Mouse (Mus musculus) A20 (cell line): ENCODE data around the gene Snapc3.
A peak's percentile ranks its signal among the peaks of the same experiment; 100 is the strongest.
"Not testable (repeated sequence)": the region's sequence is repeated elsewhere in the genome, so short reads cannot be mapped to it uniquely, and the experiment has no call there.

Source experiments
- DNase-seq: peaks from one replicate; pipeline ENCODE4 v3.0.0-alpha.2; 2011; ENCODE audit warnings: low read depth, low spot score

Gene Snapc3

GRCm38 (mm10) chr4:83417820-83418186 is 279 bp downstream of the Snapc3 start:
- no peak for DNase-seq

- no peak for DNase-seq
These were observed 1.3 kb downstream of the Snapc3 start for GRCm38 (mm10) chr4:83418781-83419180.

DNA sequence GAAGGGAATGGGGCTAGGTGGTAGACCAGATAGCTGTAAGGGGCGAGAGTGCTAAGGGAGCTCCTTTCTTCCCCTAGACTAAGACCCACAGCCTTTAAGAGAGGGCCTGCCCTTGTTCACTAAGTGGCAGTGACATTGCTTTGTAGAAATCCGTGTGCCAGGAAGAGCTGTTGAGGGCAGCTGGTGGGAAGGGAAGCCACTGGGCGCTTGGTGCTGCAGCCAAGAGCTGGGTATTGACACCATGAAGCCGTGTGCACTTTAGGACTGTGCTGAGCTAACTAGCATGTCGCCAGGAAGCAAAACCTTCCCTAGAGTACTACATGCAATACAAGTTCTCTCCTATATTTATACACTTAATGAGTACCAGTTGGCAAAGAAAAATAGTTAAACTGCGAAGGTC is 6.1 kb downstream of the Snapc3 start:
- no peak for DNase-seq

GRCm38 (mm10) chr4:83425119-83425518 is 7.6 kb downstream of the Snapc3 start:
- no peak for DNase-seq

GRCm38 (mm10) chr4:83427141-83427540 is 9.6 kb downstream of the Snapc3 start:
- no peak for DNase-seq

- no peak for DNase-seq
These were observed 10.2 kb downstream of the Snapc3 start for GRCm38 (mm10) chr4:83427696-83428095.

DNA sequence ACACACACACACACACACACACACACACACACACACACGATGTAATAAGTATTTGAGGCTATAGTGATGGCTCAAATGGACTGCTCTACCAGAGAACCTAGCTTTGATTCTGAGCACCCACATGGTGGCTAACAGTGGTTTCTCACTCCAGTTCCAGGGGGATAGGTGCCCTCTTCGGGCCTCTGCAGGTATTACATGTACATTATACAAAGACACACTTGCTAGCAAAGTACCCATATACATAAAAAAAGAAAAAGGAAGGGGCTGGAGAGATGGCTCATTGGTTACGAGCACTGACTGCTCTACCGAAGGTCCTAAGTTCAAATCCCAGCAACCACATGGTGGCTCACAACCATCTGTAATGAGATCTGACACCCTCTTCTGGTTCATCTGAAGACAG is 11.3 kb downstream of the Snapc3 start:
- DNase-seq: peak; percentile 59

DNA sequence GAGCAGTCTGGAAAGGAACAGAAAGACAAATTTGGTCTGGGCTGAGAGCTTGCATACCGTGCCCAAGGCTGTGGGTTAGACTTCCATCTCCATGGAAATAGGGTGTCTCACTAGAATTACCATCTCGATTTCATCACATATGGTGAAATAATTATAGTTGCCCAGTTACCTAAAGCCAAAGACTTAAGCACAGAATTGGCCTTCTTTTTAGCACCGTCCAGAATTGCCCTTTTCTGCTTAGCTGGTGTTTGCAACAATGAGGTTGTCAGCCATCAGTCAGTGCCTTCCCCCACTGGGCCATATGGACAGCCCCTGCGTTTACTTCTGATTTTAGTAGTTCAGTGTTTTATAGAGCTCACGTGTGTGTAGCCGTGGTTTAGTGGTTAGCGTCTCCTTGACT is 14.4 kb downstream of the Snapc3 start:
- DNase-seq: no peak

DNA sequence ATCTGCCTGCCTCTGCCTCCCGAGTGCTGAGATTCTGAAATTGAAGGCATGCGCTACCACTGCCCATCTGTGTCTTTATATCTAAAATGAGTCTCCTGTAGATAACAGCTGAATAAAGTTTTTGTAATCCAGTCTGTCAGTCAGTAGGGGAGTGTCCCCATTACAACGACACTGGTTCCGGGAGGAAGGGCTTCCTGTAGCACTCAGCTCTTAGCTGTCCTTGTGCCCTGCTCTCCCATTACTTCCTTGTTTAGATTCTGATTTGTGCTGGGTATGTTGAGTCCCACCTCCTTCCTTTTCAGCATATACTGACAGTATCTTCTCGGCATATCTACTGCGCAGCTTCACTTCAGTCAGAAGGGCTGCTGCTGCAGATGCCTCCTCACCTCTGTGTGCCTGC is 15.4 kb downstream of the Snapc3 start:
- DNase-seq: no peak

GRCm38 (mm10) chr4:83436375-83436774 is 18.9 kb downstream of the Snapc3 start:
- no peak for DNase-seq

GRCm38 (mm10) chr4:83438116-83438515 is 20.6 kb downstream of the Snapc3 start:
- no peak for DNase-seq

GRCm38 (mm10) chr4:83439045-83439444 is 21.5 kb downstream of the Snapc3 start:
- DNase-seq: no peak

GRCm38 (mm10) chr4:83441050-83441449 is 23.5 kb downstream of the Snapc3 start:
- DNase-seq: no peak

DNA sequence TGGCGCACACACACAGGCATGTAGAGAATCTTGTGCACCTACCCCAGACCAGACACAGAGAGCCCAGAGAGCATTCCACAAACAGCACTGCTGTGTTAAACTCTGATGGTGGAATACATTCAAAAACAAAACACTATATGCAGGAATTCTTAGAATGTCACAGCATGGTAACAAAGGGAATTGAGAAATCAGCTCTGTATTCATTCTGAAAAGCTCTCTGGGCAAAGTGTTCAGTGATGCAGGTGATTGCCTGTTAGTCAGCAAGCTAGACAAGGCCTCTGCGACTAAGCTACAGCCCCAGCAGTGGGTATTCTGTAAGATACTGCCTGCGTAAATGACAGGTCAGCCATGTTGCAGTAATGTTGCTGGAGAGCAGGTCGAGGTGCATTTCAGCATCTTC is 33.3 kb downstream of the Snapc3 start:
- no peak for DNase-seq

GRCm38 (mm10) chr4:83460106-83460505 is 42.6 kb downstream of the Snapc3 start:
- DNase-seq: no peak

GRCm38 (mm10) chr4:83464827-83465226 is 47.3 kb downstream of the Snapc3 start:
- DNase-seq: no peak

- no peak for DNase-seq
These were observed 50.1 kb downstream of the Snapc3 start for GRCm38 (mm10) chr4:83467615-83468014.

- DNase-seq: no peak
These were observed 50.7 kb downstream of the Snapc3 start for GRCm38 (mm10) chr4:83468208-83468607.

DNA sequence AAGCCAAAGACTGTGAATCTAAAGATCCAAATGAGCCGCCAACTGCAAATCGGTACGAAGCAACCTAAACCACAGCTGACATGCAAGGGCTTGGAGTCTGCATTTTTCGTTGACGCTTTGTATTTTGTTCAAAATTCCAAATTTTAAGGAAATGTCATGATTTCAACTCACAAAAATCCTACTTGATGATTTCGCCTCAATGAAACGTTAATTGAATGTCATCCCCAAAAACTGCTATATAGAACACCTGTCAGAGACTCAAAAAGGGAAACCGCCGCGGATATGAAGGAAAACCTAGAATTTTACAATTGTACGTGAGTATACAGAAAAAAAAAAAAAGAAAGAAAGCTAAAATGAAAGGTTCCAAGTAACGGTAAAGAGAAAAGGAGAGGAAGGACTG is 67.7 kb downstream of the Snapc3 start:
- DNase-seq: no peak

DNA sequence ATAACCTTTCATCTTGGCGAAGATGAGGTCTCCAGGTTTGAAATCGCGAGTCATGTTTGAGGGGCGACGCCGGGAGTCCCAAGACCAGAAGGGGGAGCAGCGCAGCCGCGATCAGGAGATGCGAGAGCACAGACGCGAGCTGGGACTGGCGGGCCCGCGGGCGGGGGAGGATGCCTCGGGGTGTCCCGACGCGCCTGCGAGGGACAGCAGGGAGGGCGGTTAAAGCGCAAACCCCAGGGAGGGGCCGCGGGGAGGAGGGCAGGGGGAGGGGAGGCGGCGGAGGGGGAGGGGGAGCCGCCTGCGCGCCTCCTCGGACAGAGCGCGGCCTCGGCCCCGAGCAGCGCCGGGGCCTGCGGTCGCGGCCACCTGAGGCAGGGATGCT is 68.2 kb downstream of the Snapc3 start:
- peak; percentile 94 for DNase-seq

DNA sequence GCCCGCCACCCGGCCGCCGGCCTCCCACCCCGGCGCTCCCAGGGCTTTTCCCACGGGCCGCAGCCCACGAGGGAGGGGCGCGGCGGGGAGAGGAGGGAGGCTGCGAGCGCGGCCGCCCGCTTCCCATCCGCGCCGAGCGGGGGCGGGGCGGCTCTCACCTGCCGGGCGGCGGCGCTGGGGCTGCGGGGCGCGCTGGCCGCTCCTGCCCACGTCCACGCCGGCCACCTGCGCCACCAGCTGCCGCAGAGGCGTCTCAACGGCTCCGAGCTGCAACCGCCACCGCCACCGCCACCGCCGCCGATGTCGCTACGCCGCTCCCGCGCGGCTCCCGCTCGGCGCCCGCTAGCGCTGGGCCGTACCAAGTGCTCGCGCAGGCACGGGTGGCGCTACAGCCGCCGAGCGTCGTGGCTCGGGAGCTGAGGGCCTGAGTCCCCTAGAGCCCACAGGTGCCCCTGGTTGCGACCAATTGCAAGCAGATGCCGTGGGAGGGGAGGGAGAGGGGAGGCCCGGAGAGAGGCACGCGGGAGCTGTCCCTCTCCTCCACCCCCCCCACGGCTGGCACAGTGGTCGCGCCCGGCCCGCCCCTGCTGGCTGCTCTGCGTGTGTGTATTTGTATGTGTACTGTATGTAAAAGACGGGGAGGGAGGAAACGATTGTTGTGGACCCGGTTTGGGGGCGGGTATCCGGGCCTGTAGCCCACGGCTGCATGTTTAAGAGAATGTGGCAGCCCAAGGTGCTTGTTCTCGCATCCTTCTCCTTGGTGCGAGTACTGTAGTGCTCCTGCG is 68.8 kb downstream of the Snapc3 start, which contains the start of gene Psip1:
TSS of gene Psip1 (minus strand) at position 343 of the 785 bp plus-strand sequence.
- peak; percentile 96 for DNase-seq

DNA sequence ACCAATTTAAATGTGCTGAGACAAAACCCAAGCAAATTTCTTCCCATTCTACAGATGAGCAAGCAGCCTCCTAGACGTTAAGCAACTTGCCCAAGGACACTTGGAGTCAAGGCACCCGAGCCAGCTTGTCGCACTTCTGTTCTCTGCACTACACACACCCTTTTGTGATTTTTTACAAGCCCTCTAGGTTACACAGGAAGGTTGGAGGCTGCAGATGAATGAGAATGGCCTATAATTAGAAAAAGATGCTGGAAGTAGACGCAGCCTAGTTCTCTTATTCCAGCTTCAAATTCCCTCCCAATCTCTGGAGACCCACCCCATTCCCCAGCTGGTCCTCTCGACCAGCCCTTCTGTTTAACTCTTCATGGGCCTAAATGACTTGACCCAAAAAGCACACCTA is 71.6 kb downstream of the Snapc3 start:
- peak; percentile 48 for DNase-seq

GRCm38 (mm10) chr4:83493112-83493511 is 75.6 kb downstream of the Snapc3 start:
- DNase-seq: peak; percentile 62

DNA sequence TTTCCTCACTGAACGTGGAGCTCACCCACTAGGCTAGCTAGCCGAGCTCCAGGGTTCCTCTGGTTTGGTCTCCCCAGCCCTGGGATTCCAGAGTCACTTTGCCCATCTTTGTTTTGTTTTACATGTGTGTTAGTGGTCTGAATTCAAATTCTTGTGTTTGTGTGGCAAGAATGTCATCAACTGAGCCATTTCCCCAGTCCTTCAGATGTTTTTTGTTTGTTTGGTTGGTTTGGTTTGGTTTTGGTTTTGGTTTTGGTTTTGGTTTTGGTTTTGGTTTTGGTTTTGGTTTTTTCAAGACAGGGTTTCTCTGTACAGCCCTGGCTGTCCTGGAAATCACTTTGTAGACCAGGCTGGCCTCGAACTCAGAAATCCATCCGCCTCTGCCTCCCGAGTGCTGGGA is 79.5 kb downstream of the Snapc3 start:
- not testable (repeated sequence) for DNase-seq
